Mouse (Mus musculus) intestine, embryonic 14.5 days (tissue): ENCODE measurements at regions not wholly inside any gene's neighbourhood (a gene's known extent, or its start where the extent isn't known, plus 50 kb on each side); places are given as distances from the start of the nearest gene placed in this dataset.
A peak's percentile ranks its signal among the peaks of the same experiment; 100 is the strongest.

Experiments used
- ATAC-seq: fragments of 200-750 bp; cut with Nextera tagmentation; replicated peaks from 2 replicates; pipeline ENCODE4 v1.8.0; 2017; ENCODE audit warnings: low read depth, moderate number of reproducible peaks, moderate TSS enrichment, moderate library complexity; ENCODE audit not compliant: low FRiP score, low TSS enrichment
- DNase-seq: peaks from one replicate; pipeline ENCODE4 v3.0.0-alpha.2; 2018; ENCODE audit warnings: low spot score
- H3K27ac ChIP-seq: fragments of 300-500 bp; sonication (generic); 2 replicates; pipeline ENCODE4 v1.5.1; 2014; ENCODE audit warnings: low read depth, mild to moderate bottlenecking, control low read depth
- H3K27me3 ChIP-seq: fragments of 300-500 bp; sonication (generic); replicated peaks from 2 replicates; pipeline ENCODE4 v1.6.1; 2014; ENCODE audit warnings: low read length, control low read depth; ENCODE audit not compliant: control insufficient read depth, insufficient read depth
- H3K36me3 ChIP-seq: fragments of 300-500 bp; sonication (generic); 2 replicates; pipeline ENCODE4 v1.6.1; 2014; ENCODE audit warnings: low read length, control low read depth; ENCODE audit not compliant: control insufficient read depth, insufficient read depth
- H3K4me1 ChIP-seq: fragments of 300-500 bp; sonication (generic); replicated peaks from 2 replicates; pipeline ENCODE4 v1.6.1; 2014; ENCODE audit warnings: low read length, control low read depth, mixed read lengths; ENCODE audit not compliant: control insufficient read depth, insufficient read depth
- H3K4me2 ChIP-seq: fragments of 300-500 bp; sonication (generic); 2 replicates; pipeline ENCODE4 v1.6.1; 2014; ENCODE audit warnings: low read length
- H3K4me3 ChIP-seq: fragments of 300-500 bp; sonication (generic); 2 replicates; pipeline ENCODE4 v1.5.1; 2014; ENCODE audit warnings: low read depth, low read length, control low read depth, mixed read lengths
- H3K9ac ChIP-seq: fragments of 300-500 bp; sonication (generic); 2 replicates; pipeline ENCODE4 v1.6.1; 2014; ENCODE audit warnings: mild to moderate bottlenecking, low read length
- H3K9me3 ChIP-seq: fragments of 300-500 bp; sonication (generic); 2 replicates; pipeline ENCODE4 v1.6.1; 2016; ENCODE audit warnings: low read length, control low read depth; ENCODE audit not compliant: control insufficient read depth
- WGBS: fragments of 180-500 bp; shearing (Covaris S2); extraction: QIAGEN DNeasy Blood & Tissue Kit; methylation state at CpG from one replicate; pipeline ENCODE4 v1.1.7; 2014; 5-methylcytosine and 5-hydroxymethylcytosine counted together

GRCm38 (mm10) chr12:117410604-117411003 is 105.7 kb upstream of the Rapgef5 start:
- no peaks in the 10 kb centered on the region for H3K27me3 ChIP-seq
- no peaks in the 10 kb centered on the region for H3K9me3 ChIP-seq
- H3K27ac ChIP-seq, result no peak overlapping the region
- WGBS, result 28% methylated on average over 1 of the region's 1 CpGs
- no peak for ATAC-seq
- no peak for DNase-seq
- no peak overlapping the region for H3K4me3 ChIP-seq
- no peak overlapping the region for H3K4me2 ChIP-seq
- no peaks in the 10 kb centered on the region for H3K4me1 ChIP-seq
- H3K9ac ChIP-seq, result no peak overlapping the region
- H3K36me3 ChIP-seq, result no peaks in the 10 kb centered on the region

- no peak overlapping the region for H3K4me2 ChIP-seq
- no peak overlapping the region for H3K9ac ChIP-seq
- H3K27ac ChIP-seq, result no peak overlapping the region
- no peak overlapping the region for H3K4me3 ChIP-seq
- no peaks in the 10 kb centered on the region for H3K4me1 ChIP-seq
- ATAC-seq, result no peak
- 71% methylated on average over 6 of the region's 6 CpGs for WGBS
- DNase-seq, result no peak
- no peaks in the 10 kb centered on the region for H3K27me3 ChIP-seq
- H3K9me3 ChIP-seq, result no peaks in the 10 kb centered on the region
- H3K36me3 ChIP-seq, result no peaks in the 10 kb centered on the region
Observed at GRCm38 (mm10) chr12:117412257-117412656, 104.0 kb upstream of the Rapgef5 start.

GRCm38 (mm10) chr12:117412779-117413505 is 103.3 kb upstream of the Rapgef5 start:
- Histone ChIP-seq H3K4me3 (no peak overlapping the region), H3K27ac (no peak overlapping the region), H3K9me3 (no peaks in the 10 kb centered on the region), H3K4me2 (no peak overlapping the region), H3K9ac (no peak overlapping the region), H3K36me3 (no peaks in the 10 kb centered on the region), H3K4me1 (no peaks in the 10 kb centered on the region), H3K27me3 (no peaks in the 10 kb centered on the region)
- DNase-seq (no peak), ATAC-seq (no peak)
- 40% methylated on average over 2 of the region's 2 CpGs for WGBS

GRCm38 (mm10) chr12:117414020-117414419 is 102.3 kb upstream of the Rapgef5 start:
- no peak overlapping the region for H3K4me3 ChIP-seq
- H3K4me1 ChIP-seq, result no peaks in the 10 kb centered on the region
- H3K9me3 ChIP-seq, result no peaks in the 10 kb centered on the region
- H3K4me2 ChIP-seq, result no peak overlapping the region
- H3K27me3 ChIP-seq, result no peaks in the 10 kb centered on the region
- DNase-seq (no peak), ATAC-seq (no peak)
- no peak overlapping the region for H3K27ac ChIP-seq
- H3K36me3 ChIP-seq, result no peaks in the 10 kb centered on the region
- whole genome bisulfite sequencing, result 67% methylated on average over 2 of the region's 2 CpGs
- no peak overlapping the region for H3K9ac ChIP-seq

GRCm38 (mm10) chr12:117415146-117415545 is 101.1 kb upstream of the Rapgef5 start:
- Histone ChIP-seq H3K27ac (no peak overlapping the region), H3K36me3 (no peaks in the 10 kb centered on the region), H3K4me3 (no peak overlapping the region), H3K27me3 (no peaks in the 10 kb centered on the region), H3K4me1 (no peaks in the 10 kb centered on the region), H3K9ac (no peak overlapping the region), H3K9me3 (no peaks in the 10 kb centered on the region), H3K4me2 (no peak overlapping the region)
- no peak for DNase-seq
- ATAC-seq, result no peak
- 75% methylated on average over 2 of the region's 2 CpGs for WGBS

GRCm38 (mm10) chr12:117417991-117418390 is 98.3 kb upstream of the Rapgef5 start:
- Histone ChIP-seq H3K9ac (no peak overlapping the region), H3K9me3 (no peaks in the 10 kb centered on the region), H3K4me2 (no peak overlapping the region), H3K4me1 (no peaks in the 10 kb centered on the region), H3K27me3 (no peaks in the 10 kb centered on the region), H3K27ac (no peak overlapping the region), H3K36me3 (no peaks in the 10 kb centered on the region), H3K4me3 (no peak overlapping the region)
- 82% methylated on average over 4 of the region's 4 CpGs for WGBS
- DNase-seq (no peak), ATAC-seq (no peak)

GRCm38 (mm10) chr12:117422315-117422978 is 93.8 kb upstream of the Rapgef5 start:
- H3K4me1 ChIP-seq, result no peaks in the 10 kb centered on the region
- no peaks in the 10 kb centered on the region for H3K36me3 ChIP-seq
- no peak overlapping the region for H3K27ac ChIP-seq
- no peak overlapping the region for H3K9ac ChIP-seq
- DNase-seq, result no peak
- no peak overlapping the region for H3K4me3 ChIP-seq
- H3K9me3 ChIP-seq, result no peaks in the 10 kb centered on the region
- 85% methylated on average over 7 of the region's 7 CpGs for WGBS
- no peak overlapping the region for H3K4me2 ChIP-seq
- no peaks in the 10 kb centered on the region for H3K27me3 ChIP-seq
- no peak for ATAC-seq

- Histone ChIP-seq H3K27ac (no peak overlapping the region), H3K9ac (no peak overlapping the region), H3K36me3 (no peaks in the 10 kb centered on the region), H3K4me3 (no peak overlapping the region), H3K9me3 (no peaks in the 10 kb centered on the region), H3K4me1 (no peaks in the 10 kb centered on the region), H3K27me3 (no peaks in the 10 kb centered on the region), H3K4me2 (no peak overlapping the region)
- no peak for DNase-seq
- 70% methylated on average over 9 of the region's 9 CpGs for WGBS
- peak; percentile 59 for ATAC-seq
Observed at GRCm38 (mm10) chr12:117425363-117426031, 90.8 kb upstream of the Rapgef5 start.
